Mouse (Mus musculus) 3T3-L1 (cell line): ENCODE results near the gene Zscan4f.
"Not testable (repeated sequence)": the region's sequence is repeated elsewhere in the genome, so short reads cannot be mapped to it uniquely, and the experiment has no call there.

Experiments used
- DNase-seq: peaks from one replicate; pipeline ENCODE4 v3.0.0-alpha.2; 2015; ENCODE audit warnings: low read depth, low spot score

Gene Zscan4f

DNA sequence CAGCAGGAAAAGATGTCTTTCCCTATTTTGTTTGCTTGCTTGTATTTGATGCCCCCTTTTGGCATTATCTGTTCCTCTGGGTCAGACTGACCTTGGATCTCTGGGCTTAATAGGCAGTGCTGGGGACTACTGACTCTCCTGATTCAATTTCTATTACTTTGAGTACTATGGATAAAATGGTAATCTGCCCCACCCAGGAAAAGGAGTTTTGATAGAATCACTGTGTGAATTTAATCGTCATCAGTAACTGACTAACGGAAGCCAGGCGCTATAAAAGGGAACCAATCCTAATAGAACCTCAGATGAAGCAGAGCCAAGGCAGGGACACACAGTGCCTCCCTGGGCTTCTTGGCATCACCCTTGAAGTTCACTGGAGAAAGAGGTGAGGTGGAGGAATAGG lies at the start of gene Zscan4f:
Gene Zscan4f (plus strand): TSS at position 301 of the 400 bp plus-strand sequence.
- DNase-seq: not testable (repeated sequence)

- DNase-seq: not testable (repeated sequence)
These were observed 13.1 kb upstream of the Zscan4f start for GRCm38 (mm10) chr7:11384641-11385040.
